Mouse (Mus musculus): ENCODE results near the gene Adra2b.

The Adra2b gene

DNA sequence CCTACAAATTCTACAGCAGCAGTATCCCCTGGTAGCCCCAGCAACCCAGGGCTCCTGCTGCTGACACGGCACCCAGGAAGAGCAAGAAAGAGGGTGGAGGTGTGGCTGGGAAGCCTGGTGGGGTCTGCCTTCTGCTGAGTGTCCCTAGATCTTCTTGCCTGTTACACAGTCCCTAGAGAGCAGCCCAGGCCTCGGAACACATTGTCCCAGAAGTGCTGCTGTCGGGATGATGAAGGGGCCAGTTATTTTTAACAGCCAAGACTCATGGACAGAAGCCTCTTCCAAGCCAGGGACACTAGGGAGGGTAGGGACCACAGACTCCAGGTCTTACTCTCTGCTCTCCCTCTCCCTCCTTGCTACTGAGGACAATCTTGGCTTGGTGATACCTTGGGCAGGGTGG is 16.2 kb downstream of the Adra2b start:
- no peak for DNase-seq (ENCODE audit: low read depth, low spot score)

DNA sequence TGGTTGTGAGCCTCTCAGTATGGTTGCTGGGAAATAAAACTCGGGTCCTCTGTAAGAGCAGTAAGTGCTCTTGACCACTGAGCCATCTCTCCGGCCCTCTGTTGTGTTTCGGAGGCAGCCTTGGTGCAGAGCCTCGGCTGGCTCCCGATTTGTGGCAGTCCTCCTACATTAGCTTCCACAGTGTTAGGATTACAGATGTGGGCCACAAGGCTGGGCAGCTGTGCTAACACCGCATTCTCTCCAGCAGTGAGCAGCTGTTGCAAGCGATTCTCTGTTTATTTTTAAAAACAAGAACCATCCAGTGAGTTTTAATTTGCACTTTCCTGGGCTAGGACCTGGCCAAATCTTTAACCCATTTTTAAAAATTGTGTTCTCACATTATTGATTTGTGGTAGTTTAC is 20.9 kb downstream of the Adra2b start:
- no peak for DNase-seq (ENCODE audit: low read depth, low spot score)

DNA sequence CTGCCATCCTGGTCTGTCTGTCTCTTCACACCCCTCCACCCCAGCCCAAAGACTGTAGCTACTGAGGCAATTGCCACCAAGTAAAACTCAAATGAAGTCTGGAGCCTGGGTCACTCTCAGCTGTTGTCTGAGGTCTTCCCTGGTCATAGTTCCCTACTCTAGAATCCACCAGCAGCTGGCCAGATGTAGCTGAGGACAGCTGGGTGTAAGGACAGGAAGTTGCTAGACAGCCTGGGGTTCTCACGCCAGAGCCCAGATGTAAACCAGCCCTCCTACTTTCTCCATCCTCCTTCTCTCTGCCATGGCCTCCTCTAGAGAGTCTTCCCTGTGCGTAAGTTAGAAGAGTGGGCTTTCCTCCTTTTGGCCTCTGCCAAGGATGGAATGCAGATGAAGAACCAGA is 24.5 kb downstream of the Adra2b start:
- DNase-seq (ENCODE audit: low read depth, low spot score): no peak

DNA sequence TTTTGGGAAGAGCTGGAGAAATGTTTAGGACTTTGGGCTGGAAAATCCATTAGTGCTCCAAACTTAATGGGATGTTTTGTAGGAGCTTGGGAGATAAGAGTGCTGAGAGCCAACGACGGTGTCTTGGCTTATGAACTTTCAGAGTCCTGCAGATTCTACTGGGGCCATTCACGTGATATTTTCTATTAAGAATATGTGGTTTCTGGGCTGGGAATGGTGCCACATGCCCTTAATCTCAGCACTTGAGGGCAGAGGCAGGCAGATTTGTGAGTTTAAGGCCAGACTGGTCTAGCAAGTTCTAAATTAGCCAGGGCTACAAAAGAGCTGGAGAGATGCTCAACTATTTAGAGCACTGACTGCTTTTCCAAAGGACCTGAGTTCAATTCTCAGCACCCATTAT is 27.3 kb downstream of the Adra2b start:
- DNase-seq (ENCODE audit: low read depth, low spot score): no peak

DNA sequence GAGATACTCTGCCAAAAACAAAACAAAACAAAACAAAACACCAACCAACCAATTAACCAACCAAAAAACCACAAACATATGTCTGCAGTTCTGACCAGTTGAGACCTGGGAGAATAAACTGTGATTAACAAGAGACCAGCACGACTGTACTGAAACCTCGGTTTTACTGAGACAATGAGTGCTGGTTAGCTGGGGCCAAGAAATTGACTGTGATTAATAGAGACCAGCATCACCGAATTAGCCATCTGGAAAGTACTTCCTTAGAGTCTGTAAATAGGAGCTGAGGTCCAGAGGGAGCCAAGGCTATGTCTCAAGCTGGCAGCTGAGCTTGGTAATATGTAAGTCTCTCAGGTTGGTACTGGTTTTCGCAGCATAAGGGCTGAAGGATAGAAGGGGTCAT is 27.8 kb downstream of the Adra2b start:
- DNase-seq (ENCODE audit: low read depth, low spot score): no peak

DNA sequence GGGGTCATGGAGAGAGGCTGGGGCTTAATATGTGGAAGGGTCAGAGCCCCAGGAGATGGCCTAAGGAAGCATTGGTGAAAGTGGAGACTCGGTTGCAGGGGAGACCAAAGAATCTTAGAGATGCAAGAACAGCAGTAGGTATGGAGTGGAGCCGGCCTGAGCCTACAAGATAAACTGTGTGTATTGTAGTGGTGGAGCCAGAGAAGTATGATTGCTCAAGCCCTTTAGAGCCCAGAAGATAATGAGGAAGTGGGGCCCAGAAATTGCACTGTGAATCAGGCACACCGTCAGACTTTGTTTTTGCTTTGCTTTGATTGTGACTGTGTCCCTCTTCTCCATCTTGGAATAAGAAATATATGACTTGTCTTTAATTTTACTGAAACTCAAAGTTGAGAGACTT is 28.3 kb downstream of the Adra2b start:
- peak; percentile 9 for DNase-seq (ENCODE audit: low read depth, low spot score)

DNA sequence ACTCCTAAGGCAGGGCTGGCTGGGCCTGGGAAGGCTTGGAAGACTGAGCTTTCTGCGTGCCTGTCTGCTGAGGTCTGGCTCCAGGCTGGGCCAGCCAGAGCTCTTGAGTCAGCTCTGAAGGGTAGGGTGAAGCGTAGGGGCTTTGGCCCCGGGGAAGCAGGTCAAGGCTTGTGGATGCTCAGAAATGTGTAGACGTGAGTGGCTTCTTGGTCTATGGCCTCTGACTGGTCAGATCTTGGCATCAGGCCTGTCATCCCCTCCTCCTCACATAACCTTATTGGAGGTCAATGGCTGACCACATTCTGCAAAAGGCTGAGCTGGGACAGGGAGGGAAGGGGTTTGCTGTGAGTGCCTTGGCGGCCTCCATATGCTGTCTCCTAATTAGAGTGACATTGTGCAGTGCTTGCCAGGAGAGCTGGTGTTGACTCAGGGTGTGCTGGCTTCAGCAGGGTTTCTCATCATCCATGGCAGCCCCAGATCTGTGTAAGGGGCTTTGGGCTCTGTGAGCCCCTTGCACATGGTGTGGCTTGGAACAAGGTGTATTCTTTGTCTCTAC is 31.7 kb downstream of the Adra2b start:
- DNase-seq (ENCODE audit: low read depth, low spot score): no peak

DNA sequence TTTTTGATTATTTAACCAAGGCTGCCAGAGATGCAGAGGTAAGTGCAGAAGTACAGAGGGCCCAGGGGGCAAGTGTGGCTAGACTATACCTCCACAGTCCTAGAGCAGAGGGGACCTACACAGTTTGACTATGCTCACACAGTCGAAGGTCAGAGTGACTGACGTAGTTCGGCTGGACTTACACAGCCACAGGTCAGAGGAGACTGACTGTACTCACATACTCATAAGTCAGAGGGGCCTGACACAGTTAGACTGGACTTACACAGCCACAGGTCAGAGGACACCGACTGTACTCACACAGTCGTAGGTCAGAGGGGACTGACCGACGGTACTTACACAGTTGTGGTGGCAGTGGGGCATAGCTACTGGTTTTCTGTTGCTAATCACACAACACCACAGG is 35.7 kb downstream of the Adra2b start:
- DNase-seq (ENCODE audit: low read depth, low spot score): no peak

DNA sequence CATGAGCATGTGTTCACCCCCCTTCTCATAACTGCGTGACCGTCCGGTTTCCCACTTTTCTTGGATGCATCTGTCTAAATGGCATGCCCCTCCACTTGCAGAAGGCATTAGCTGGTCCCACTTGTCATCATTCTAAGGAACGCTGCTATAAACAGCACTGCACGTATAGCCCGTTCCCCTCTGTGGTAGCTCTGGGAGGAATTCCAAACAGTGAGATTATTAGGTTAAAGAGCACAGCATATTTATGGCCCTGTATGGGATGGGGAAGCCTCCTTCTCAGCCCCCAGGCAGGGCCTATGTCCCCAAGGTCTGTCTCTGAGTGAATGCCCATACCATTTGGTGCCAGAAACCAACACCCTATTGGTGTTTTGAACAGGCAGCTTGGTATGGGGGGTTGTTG is 48.1 kb downstream of the Adra2b start:
- DNase-seq (ENCODE audit: low read depth, low spot score): no peak

DNA sequence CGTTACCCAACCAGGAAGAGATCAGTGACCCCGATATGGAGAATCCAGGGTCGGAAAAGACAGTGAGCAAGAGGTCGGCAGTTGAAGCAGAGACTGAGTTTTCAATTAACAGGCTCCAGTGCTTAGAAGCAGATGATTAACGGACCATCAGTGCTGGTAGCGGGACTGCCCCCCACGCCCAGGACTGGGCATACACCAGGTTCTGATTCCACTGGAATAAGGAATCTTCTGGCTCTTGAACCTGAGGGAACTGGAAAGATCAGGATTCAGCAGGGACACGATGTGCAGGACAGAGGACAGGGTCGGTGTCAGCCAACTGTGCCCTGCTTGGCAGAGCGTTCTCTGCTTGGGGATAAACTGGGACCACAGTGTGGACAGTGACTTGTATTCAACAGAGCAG is 52.8 kb downstream of the Adra2b start:
- DNase-seq (ENCODE audit: low read depth, low spot score): no peak

DNA sequence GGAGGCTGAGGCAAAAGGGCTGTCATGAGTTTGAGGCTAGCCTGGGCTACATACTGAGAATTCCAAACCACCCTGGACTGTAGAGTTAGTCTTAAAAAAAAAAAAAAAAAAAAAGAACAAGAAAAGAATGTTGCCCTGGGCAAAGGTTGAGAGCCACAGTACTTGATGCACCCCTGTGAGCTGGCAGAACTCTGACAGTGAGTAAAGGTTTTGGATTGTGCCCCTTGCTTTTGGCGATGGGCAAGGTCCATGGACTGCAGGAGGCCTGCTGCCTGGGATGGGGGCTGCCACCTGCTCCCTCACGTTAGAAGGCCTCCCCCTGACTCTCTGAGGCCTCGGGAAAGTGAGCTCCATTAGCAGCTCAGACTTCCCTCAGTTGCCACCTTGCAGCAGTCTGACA is 53.7 kb downstream of the Adra2b start:
- no peak for DNase-seq (ENCODE audit: low read depth, low spot score)

Data from A20 (cell line).